Mouse (Mus musculus) heart, postnatal 0 days (tissue): ENCODE results near the gene Atp9a. TPM values are rescaled to one million over a fixed set of nuclear protein-coding genes. Genes with fewer than 3 reads are reported as not detected.

Experiments
- ATAC-seq: fragments of 200-750 bp; cut with Nextera tagmentation; 2 replicates; pipeline ENCODE4 v1.8.0; 2017; ENCODE audit warnings: low read depth, moderate number of reproducible peaks, moderate library complexity; ENCODE audit not compliant: insufficient read depth
- DNase-seq: peaks from one replicate; pipeline ENCODE4 v3.0.0-alpha.2; 2016; ENCODE audit warnings: low spot score
- H3K27ac ChIP-seq: fragments of 300-500 bp; sonication (generic); 2 replicates; pipeline ENCODE4 v1.5.1; 2014; ENCODE audit warnings: low read depth, mild to moderate bottlenecking
- H3K27me3 ChIP-seq: fragments of 300-500 bp; sonication (generic); 2 replicates; pipeline ENCODE4 v1.6.1; 2014; ENCODE audit warnings: low read length, mixed read lengths; ENCODE audit not compliant: control insufficient read depth, insufficient read depth
- H3K36me3 ChIP-seq: fragments of 300-500 bp; sonication (generic); replicated peaks from 2 replicates; pipeline ENCODE4 v1.6.1; 2014; ENCODE audit warnings: low read length, mixed read lengths; ENCODE audit not compliant: control insufficient read depth, insufficient read depth
- H3K4me1 ChIP-seq: fragments of 300-500 bp; sonication (generic); 2 replicates; pipeline ENCODE4 v1.6.1; 2014; ENCODE audit warnings: antibody characterized with exemption; ENCODE audit not compliant: control insufficient read depth, insufficient read depth
- H3K4me2 ChIP-seq: fragments of 300-500 bp; sonication (generic); 2 replicates; pipeline ENCODE4 v1.6.1; 2014; ENCODE audit warnings: low read depth, mild to moderate bottlenecking, low read length, moderate library complexity
- H3K4me3 ChIP-seq: fragments of 300-500 bp; sonication (generic); 2 replicates; pipeline ENCODE4 v1.5.1; 2014; ENCODE audit warnings: low read depth, low read length
- H3K9ac ChIP-seq: fragments of 300-500 bp; sonication (generic); replicated peaks from 2 replicates; pipeline ENCODE4 v1.6.1; 2014; ENCODE audit warnings: low read depth, low read length, mixed read lengths
- H3K9me3 ChIP-seq: fragments of 300-500 bp; sonication (generic); replicated peaks from 2 replicates; pipeline ENCODE4 v1.6.1; 2016; ENCODE audit warnings: low read length; ENCODE audit not compliant: control insufficient read depth
- CTCF ChIP-seq: IDR thresholded peaks from 2 replicates; pipeline ENCODE4 v1.5.1; 2016; ENCODE audit warnings: antibody characterized with exemption, control low read depth, low read depth
- EP300 ChIP-seq: IDR thresholded peaks from 2 replicates; pipeline ENCODE4 v1.6.1; 2016; ENCODE audit warnings: antibody characterized with exemption, low read depth
- WGBS: fragments of 180-500 bp; shearing (Covaris S2); extraction: QIAGEN DNeasy Blood & Tissue Kit; methylation state at CpG from one replicate; pipeline ENCODE4 v1.1.7; 2014; 5-methylcytosine and 5-hydroxymethylcytosine counted together
- polyA plus RNA-seq: library from polyadenylated mRNA; unstranded; fragments of >200 nt; fragmentation: Nextera tagmentation; extraction: Ambion mirVana; gene quantifications from 2 replicates; pipeline ENCODE4 v1.2.1, GENCODE M21; 2015
- total RNA-seq: library from RNA; depleted of rRNA; stranded (reverse); fragments of >200 nt; gene quantifications from 2 replicates; pipeline ENCODE4 v1.2.3, GENCODE M21; 2014; ENCODE audit warnings: low replicate concordance

Gene Atp9a
- total and polyA plus RNA-seq, 2 experiments from 2014 or later: 12.8 to 46.1 TPM

- ATAC-seq: no peak
- H3K9me3 ChIP-seq: 0 out of 2 replicates have a peak, but pooled peaks cover 6% of the 10 kb centered on the region
- no peak for DNase-seq
- H3K4me2 ChIP-seq: no peak overlapping the region
- TF ChIP-seq EP300 (no peak), CTCF (no peak)
- no peaks in the 10 kb centered on the region for H3K36me3 ChIP-seq
- H3K27me3 ChIP-seq: peaks cover 22% of the 10 kb centered on the region
- H3K4me1 ChIP-seq: peaks cover 5% of the 10 kb centered on the region
- no peak overlapping the region for H3K27ac ChIP-seq
- H3K9ac ChIP-seq: no peak overlapping the region
- H3K4me3 ChIP-seq: no peak overlapping the region
- 89% methylated on average over 9 of the region's 9 CpGs for WGBS
Measured at GRCm38 (mm10) chr2:168626385-168626784, 115.8 kb downstream of the Atp9a start.

GRCm38 (mm10) chr2:168625091-168625490 lies 117.1 kb downstream of the Atp9a start:
- peaks cover 14% of the 10 kb centered on the region for H3K27me3 ChIP-seq
- H3K27ac ChIP-seq: no peak overlapping the region
- no peak overlapping the region for H3K4me2 ChIP-seq
- no peak for DNase-seq
- H3K4me1 ChIP-seq: peaks cover 8% of the 10 kb centered on the region
- ATAC-seq: no peak
- WGBS: 74% methylated on average over 4 of the region's 4 CpGs
- H3K36me3 ChIP-seq: no peaks in the 10 kb centered on the region
- no peak overlapping the region for H3K4me3 ChIP-seq
- 0 out of 2 replicates have a peak, but pooled peaks cover 6% of the 10 kb centered on the region for H3K9me3 ChIP-seq
- no peak overlapping the region for H3K9ac ChIP-seq
- TF ChIP-seq EP300: no peak
- no peak for TF ChIP-seq CTCF

DNA sequence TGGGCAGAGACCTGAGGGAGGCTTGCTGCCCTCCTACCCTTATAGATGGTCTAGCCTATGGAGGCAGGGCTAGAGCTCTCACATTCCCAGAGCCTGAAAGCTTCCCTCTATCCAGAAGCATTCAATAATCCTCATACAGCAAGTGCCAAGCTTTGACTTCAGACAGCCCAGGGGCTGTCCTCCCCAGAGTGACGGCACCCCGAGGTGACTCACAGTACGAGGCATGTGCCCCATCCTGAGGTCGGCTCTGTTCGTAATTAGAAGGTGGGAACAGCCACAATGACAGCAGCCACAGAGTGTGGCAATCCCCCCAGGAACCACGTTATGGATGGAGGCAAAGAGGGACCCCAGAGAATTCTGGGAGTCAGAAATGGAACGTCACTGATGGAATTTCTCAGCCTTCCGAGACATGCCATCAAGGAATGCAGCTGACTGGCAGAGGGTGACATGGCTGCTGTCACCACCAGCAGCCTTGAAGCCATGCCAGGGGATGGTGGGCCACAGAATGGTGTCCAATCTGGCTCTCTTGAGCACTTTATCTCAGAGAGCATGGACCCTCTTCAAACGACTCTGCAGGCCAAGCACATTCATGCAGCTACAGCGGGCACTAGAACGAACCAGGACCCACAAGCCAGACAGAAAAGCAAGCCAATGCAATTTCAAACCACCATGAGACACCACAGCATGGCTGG lies 121.0 kb downstream of the Atp9a start:
- no peak overlapping the region for H3K9ac ChIP-seq
- WGBS: 27% methylated on average over 11 of the region's 11 CpGs
- no peak overlapping the region for H3K27ac ChIP-seq
- 0 out of 2 replicates have a peak, but pooled peaks cover 6% of the 10 kb centered on the region for H3K9me3 ChIP-seq
- H3K4me2 ChIP-seq: no peak overlapping the region
- peaks cover 8% of the 10 kb centered on the region for H3K4me1 ChIP-seq
- DNase-seq (no peak), ATAC-seq (peak; percentile 45)
- H3K36me3 ChIP-seq: no peaks in the 10 kb centered on the region
- no peak overlapping the region for H3K4me3 ChIP-seq
- peaks cover 6% of the 10 kb centered on the region for H3K27me3 ChIP-seq
- TF ChIP-seq EP300 (no peak), CTCF (no peak)

- ATAC-seq: no peak
- Histone ChIP-seq H3K36me3 (no peaks in the 10 kb centered on the region), H3K4me1 (peaks cover 25% of the 10 kb centered on the region), H3K4me2 (no peak overlapping the region), H3K27me3 (no peaks in the 10 kb centered on the region), H3K9ac (no peak overlapping the region), H3K9me3 (no peaks in the 10 kb centered on the region), H3K4me3 (no peak overlapping the region), H3K27ac (no peak overlapping the region)
- no peak for TF ChIP-seq EP300
- TF ChIP-seq CTCF: no peak
- no peak for DNase-seq
- WGBS: 86% methylated on average over 15 of the region's 15 CpGs
Measured at GRCm38 (mm10) chr2:168618205-168618717, 123.9 kb downstream of the Atp9a start.

GRCm38 (mm10) chr2:168615160-168615559 lies 127.0 kb downstream of the Atp9a start:
- 58% methylated on average over 3 of the region's 3 CpGs for WGBS
- Histone ChIP-seq H3K9me3 (no peaks in the 10 kb centered on the region), H3K9ac (no peak overlapping the region), H3K4me3 (no peak overlapping the region), H3K4me1 (peaks cover 28% of the 10 kb centered on the region), H3K4me2 (no peak overlapping the region), H3K27me3 (no peaks in the 10 kb centered on the region), H3K27ac (no peak overlapping the region), H3K36me3 (no peaks in the 10 kb centered on the region)
- TF ChIP-seq EP300: no peak
- TF ChIP-seq CTCF: no peak
- ATAC-seq: 0 out of 2 replicates have a peak, but pooled peaks have one; percentile 19
- DNase-seq: no peak
